Mouse (Mus musculus) left cerebral cortex, adult 2 months (tissue): ENCODE data around the gene Kctd15. TPM values are rescaled to one million over a fixed set of nuclear protein-coding genes. Genes with fewer than 3 reads are reported as not detected.

Source experiments
- DNase-seq, 2 experiments: peaks; one replicate each; pipeline ENCODE4 v3.0.0; 2021 to 2022; ENCODE audit warnings: low spot score in 2 of 2, mixed read lengths in 1 of 2; ENCODE audit errors: extremely low spot score in 1 of 2
- H3K27ac ChIP-seq: fragments of 200-600 bp; 2 replicates; pipeline ENCODE4 v1.8.1; 2022
- H3K4me3 ChIP-seq: fragments of 200-600 bp; 2 replicates; pipeline ENCODE4 v1.8.1; 2022
- CTCF ChIP-seq: fragments of 200-600 bp; IDR thresholded peaks from 2 replicates; pipeline ENCODE4 v1.8.1; 2022; ENCODE audit warnings: antibody characterized with exemption, mild to moderate bottlenecking, moderate library complexity
- intact Hi-C: fragments of 180-260 bp; cut with DNase I; formaldehyde crosslinking; loops from one replicate; pipeline ENCODE4 v1.15.1; 2025
- total RNA-seq, 2 experiments: library from RNA; stranded (reverse); gene quantifications; 2 replicates each; pipeline ENCODE4 v1.2.3; 2021

Kctd15 gene
- total RNA-seq, 2 experiments from 2014 or later: 12.2 to 12.4 TPM

DNA sequence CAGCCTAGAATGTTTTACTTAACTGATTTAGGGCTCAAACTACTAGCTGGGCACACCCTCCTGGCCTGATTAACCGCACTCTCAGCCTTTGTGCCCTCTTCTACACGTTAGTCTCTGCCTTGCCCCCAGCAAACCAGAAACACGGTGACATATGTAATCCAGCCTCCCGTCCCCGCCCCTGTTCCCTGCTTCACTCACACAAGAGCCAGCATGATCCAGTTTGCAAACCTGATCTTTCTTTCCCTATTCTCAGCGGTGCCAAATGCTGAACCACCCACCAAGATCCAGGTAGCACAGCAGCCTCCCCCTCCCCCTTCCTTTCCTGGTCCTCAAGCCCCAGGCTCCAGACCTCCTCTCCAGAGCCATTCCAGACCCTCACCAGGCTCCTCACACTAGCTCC is 13.2 kb downstream of the Kctd15 start:
- intact Hi-C loops: no loop called here
- Histone ChIP-seq H3K27ac (no peak overlapping the region), H3K4me3 (no peak overlapping the region)
- no peak for TF ChIP-seq CTCF
- DNase-seq: no peak

DNA sequence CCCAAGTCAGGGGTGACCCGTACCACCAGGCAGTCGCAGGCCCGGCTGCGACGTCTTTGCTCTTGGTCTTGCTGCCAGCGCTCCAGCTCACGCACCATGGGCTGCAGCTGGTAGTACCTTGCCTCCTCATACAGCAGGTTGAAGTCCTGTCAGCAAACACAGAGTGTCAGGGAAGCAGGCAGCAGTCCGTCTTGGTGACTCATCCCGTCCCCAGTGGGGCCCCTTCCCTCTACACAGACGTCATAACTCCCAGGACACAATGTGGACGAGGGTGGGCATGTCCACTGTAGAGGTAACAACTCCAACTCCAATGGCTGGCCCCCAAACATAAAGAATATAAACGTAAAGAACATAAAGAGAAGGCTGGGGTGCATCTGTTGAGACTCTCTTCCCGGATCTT is 14.6 kb downstream of the Kctd15 start:
- no peak overlapping the region for H3K27ac ChIP-seq
- no peak overlapping the region for H3K4me3 ChIP-seq
- TF ChIP-seq CTCF: no peak
- no peak for DNase-seq
- intact Hi-C loops: no loop called here

DNA sequence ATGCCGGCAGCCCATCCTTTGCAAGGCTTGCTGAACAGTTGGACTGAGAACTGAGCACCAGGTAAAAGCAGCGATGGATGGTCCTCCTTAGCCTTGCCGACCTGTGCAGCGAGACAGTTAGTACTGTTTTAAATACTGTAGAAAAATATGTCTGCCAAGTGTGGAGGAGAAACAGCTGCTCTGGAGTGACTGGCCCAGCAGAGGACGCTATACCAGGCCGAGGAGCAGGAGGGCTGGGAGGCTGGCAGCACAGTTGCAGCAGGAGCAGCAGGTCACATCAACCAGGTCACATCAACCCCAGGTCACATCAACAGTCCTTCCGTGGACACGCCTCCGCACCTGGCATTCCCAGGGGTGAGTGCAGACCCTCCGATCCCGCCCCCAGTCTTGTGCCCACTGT is 16.7 kb downstream of the Kctd15 start:
- H3K4me3 ChIP-seq: no peak overlapping the region
- no peak for DNase-seq
- H3K27ac ChIP-seq: no peak overlapping the region
- no peak for TF ChIP-seq CTCF
- intact Hi-C loops: no loop called here

DNA sequence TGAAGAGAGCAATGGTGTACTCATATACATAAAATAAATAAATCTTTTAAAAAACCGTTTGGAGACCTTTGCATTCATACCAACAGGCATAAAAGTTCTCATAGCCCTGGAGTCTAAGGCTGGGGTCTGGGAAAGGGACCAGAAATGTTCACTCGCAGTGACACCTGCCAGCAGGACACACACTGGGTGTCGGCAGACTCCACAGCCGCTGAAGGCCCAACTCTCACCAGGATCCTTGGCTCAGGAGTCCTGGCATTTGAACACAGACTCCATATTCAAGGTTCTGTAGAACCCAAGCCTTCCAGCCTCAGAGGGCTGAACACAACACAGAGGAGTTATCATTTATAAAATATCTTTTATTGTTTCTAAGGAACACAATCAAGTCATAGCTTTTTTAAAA is 19.9 kb downstream of the Kctd15 start:
- intact Hi-C loops: no loop called here
- DNase-seq: no peak
- H3K27ac ChIP-seq: no peak overlapping the region
- H3K4me3 ChIP-seq: no peak overlapping the region
- no peak for TF ChIP-seq CTCF

DNA sequence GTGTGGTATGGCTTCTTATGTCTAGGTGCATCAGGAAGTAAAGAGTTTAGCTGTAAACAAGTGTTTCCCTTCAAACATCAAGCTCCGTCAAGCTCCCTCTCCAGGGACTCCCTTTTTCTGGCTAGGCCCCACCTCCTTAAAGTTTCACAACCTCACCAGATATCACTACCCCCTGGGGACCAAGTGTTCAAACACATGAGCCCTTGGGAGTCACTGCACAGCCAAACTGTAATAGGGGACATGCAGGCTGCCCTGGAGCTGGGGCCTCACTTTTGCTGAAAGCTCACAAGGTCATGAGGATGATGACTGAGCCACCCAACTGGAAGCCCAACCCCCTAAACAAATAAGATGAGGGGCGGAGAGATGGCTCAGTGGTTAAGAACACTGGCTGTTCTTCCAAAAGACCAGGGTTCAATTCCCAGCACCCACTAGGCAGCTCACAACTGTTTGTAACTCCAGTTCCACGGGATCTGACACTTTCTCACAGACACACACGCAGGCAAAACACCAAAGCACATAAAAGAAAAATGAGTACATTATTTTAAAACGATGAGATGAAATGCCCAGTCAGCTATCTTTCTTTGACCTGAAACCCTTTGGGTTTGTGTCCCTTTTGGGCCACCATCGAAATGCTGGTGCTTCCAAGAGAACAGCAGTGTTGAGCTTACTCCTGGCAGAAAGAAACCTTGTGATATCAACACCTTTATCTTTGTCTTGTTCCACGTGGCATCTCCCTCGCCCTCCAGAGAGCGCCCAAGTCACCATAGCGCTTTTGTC is 23.4 kb downstream of the Kctd15 start:
- Histone ChIP-seq H3K4me3 (no peak overlapping the region), H3K27ac (no peak overlapping the region)
- TF ChIP-seq CTCF: no peak
- no peak for DNase-seq
- intact Hi-C loops: no loop called here

DNA sequence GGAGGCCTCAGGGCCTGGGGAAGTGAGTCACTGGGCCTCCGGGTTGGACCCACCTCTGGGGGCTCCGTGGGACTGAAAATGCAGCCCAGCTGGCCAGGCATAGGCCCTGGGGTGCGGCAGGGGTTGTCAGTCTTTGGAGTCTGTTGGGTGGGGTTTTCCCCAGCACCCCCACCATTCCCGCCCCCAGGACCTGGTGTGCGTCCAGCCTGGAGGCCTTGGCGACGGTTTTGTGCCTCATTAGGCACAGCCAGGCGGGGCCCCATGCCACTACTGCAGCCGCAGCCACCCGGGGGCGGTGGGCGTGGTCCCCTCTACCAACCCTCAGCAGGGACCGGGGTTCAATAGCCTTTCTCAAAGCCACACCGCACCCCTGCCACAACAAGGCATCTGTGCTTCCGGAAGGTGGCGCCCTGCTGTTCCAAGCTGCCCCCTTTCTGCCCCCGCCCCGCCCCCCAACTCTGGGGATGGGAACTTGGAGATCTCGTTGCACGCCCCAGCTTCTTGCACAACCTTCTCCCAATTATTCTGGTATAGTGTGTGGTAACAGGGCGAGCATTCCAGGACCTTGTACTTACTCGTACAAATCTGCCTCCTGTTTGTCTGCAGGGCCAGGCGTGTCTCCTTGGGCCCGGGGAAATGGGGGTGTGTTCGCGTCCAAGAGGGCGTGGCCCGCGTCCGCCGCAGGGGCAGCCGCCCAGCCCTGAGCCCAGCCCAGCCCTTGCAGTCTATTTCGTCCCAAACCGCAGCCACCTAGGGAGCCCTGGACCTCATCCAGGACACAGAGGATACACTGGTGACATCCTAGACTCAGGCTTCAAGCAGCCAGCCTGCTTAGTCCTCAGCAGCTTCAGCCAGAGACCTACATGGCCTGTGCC is 26.1 kb downstream of the Kctd15 start:
- peak; percentile 38 to 46 for DNase-seq
- peak overlapping the region; percentile 45; the same call in 1 of the 2 replicates for H3K27ac ChIP-seq

DNA sequence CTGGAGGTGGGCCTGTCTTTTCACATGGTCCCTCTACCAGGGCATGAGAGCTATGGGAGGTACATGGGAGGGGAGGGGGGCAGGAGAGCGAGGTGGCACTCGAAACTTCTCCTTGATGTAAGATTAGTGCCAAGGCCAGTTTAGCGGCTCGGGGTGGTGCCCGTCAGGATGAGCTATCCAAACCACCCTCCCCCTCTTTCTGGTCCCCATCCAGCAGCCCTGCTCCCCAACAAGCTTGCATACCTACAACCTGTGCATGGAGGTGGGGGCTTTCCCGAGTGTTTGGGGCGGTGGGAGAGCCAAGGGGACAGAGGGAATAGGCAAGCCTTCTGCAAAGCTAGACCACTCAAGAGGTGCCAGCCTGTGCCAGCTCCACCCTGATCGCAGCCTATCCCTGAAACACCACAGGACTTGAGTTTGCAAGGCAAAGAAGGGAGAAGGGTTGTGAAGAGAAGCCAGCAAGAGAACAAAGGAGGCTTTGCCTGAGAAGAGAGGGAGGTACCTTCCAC is 26.8 kb downstream of the Kctd15 start:
- no peak for DNase-seq
- Histone ChIP-seq H3K4me3 (no peak overlapping the region; the same call in 1 of the 2 replicates), H3K27ac (peak overlapping the region; percentile 45; the same call in 1 of the 2 replicates)
- no peak for TF ChIP-seq CTCF
- intact Hi-C loops: no loop called here

More for the DNA sequence above, 26.1 kb downstream of the Kctd15 start:
- peak overlapping the region; percentile 30 for H3K4me3 ChIP-seq
- intact Hi-C loops: no loop called here
- peak; percentile 38 for TF ChIP-seq CTCF

DNA sequence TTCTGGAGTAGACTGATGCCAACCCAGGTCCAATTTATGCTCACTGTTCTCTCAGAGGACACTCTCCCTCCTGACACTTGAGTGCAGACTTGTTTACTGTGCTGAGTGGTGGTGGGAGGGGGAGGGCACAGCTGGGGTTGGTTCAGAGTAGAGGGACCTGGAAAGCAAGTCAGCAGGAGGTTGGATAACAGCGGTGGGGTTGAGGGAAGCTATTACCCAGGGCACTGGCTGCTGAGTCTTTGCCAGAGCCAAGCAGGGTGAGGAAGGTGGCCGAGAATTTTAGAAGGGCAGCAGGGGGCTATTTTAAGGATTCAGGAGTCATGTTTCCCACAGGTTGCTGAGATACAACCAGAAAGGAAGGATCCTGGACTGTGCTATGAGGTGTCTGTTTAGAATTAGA is 36.1 kb downstream of the Kctd15 start:
- TF ChIP-seq CTCF: no peak
- intact Hi-C loops: no loop called here
- no peak for DNase-seq

DNA sequence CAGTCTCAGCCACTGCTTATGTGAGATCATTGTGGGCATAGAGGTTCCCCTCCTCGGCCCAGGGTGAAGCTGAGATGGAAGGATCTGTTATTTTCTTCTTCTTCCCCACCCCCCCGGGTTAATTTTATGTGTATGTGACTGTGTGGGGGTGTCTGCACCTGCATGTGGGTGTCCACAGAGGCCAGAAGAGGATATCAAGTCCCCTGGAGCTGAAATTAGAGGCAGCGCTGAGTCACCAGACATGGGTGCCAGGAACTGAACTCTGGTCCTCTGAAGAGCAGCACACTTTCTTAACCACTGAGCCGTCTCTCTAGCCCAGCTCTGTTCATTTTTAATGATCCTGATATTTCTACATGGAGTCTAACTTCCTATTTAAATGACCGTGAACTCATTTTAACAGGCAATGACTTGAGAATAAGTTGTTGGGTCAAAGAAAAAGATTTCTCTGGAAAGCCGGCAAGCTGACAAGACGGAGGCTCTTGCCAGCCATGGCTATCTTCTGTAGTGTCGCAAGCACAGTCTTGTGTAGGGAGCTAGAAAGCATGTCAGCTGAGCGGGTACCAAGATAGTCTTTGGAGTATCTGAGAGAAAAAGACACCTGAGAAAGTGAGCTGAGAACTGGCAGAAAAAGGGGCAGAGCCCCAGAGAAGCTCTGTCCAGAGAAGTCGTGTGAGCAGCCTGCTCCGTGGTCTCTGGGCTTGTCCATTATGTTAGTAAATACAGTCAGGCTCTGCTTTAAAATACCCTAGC is 38.2 kb downstream of the Kctd15 start:
- H3K4me3 ChIP-seq: no peak overlapping the region
- TF ChIP-seq CTCF: no peak
- DNase-seq: no peak
- H3K27ac ChIP-seq: no peak overlapping the region
- intact Hi-C loops: no loop called here

More for the DNA sequence above, 36.1 kb downstream of the Kctd15 start:
- H3K4me3 ChIP-seq: no peak overlapping the region
- no peak overlapping the region for H3K27ac ChIP-seq

DNA sequence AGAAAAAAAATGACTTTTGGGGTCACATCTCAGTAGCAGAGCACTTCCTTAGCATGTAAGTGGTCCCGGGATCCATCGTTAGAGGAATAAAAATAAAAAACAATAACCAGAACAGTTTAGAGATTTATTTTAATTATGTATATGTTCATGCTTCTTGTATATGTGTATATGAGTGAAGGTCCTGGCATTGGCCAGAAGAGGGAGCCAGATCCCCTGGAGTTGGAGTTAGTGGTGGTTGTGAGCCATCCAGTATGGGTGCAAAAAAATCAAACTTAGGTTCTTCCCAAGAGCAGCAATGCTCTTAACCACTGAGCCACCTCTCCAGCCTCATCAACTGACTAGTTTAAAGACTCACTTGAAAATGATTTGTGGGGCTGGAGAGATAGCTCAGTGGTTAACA is 40.3 kb downstream of the Kctd15 start:
- peak; percentile 14 for TF ChIP-seq CTCF
- Histone ChIP-seq H3K4me3 (no peak overlapping the region), H3K27ac (no peak overlapping the region)
- intact Hi-C loops: no loop called here
- DNase-seq: no peak

DNA sequence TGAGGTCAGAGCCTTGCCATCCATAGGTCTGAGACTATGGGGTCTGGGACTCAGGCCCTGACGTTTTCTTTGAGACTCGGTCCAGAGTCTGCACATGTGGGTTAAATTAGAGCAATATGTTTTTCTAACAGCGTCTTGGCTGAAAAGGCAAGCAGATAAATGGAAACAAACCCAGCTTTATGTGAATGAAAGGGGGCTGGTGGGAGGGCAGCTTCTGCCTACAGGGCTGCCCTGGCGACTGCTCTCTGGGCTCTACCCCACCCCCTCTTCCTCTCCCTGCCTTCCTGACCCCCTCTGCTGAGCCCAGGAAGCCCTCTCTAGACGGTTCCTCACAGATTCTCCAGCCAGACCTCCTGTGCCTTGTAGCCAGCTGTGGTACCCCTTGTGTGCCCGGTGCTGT is 46.1 kb downstream of the Kctd15 start:
- no peak for TF ChIP-seq CTCF
- Histone ChIP-seq H3K4me3 (no peak overlapping the region), H3K27ac (no peak overlapping the region)
- intact Hi-C loops: no loop called here
- no peak for DNase-seq
